Mouse (Mus musculus): ENCODE data around the gene Olfr628.

- no peak for TF ChIP-seq CTCF (IDR thresholded peaks at IDR 0.05 in 2 of 3, conservative IDR thresholded peaks at IDR 0.05 in 1 of 3; ENCODE audit: control insufficient read depth in 1 of 3, insufficient read depth in 1 of 3, low read depth in 2 of 3, low read length in 3 of 3, poor library complexity in 1 of 3, severe bottlenecking in 1 of 3)
- TF ChIP-seq TAL1 (IDR thresholded peaks at IDR 0.05; ENCODE audit: low read length), result no peak
Measured at GRCm38 (mm10) chr7:103699469-103699868, 30.7 kb upstream of the Olfr628 start.
